Mouse (Mus musculus) v-Abl transformed pro-B cells (cell line): ENCODE results near the gene Smcp.

Experiments
- in situ Hi-C, 2 experiments: fragments of 400-800 bp; cut with MboI; formaldehyde crosslinking; loops; one replicate each; pipeline ENCODE4 v1.15.1; 2025; ENCODE audit not compliant: unreplicated experiment in 2 of 2

Gene Smcp

GRCm38 (mm10) chr3:92588858-92589257 lies at the start of gene Smcp:
TSS of gene Smcp (minus strand) at chr3:92588997.
- in situ Hi-C loops, result no loop called here

GRCm38 (mm10) chr3:92638653-92638991 lies 49.8 kb upstream of the Smcp start:
- in situ Hi-C loops, result no loop called here

GRCm38 (mm10) chr3:92637745-92638652 lies 49.2 kb upstream of the Smcp start:
- in situ Hi-C loops, result no loop called here

GRCm38 (mm10) chr3:92621560-92621959 lies 32.8 kb upstream of the Smcp start, which contains the start of gene Lce6a:
TSS of gene Lce6a (minus strand) at chr3:92621660.
- in situ Hi-C loops, result loop anchor here in 1 of 2 experiments (25.0 kb wide), 1 partner anchor 484 kb away; the partner anchor contains the start of gene Lelp1

- in situ Hi-C loops, result loop anchor here in 1 of 2 experiments (25.0 kb wide), 1 partner anchor 473 kb away; the partner anchor contains the start of gene Lelp1
These were observed 21.0 kb upstream of the Smcp start for GRCm38 (mm10) chr3:92609804-92610203.

GRCm38 (mm10) chr3:92607392-92607791 lies 18.6 kb upstream of the Smcp start, which contains the start of gene 2210017I01Rik:
TSS of gene 2210017I01Rik (minus strand) at chr3:92607492.
- in situ Hi-C loops, result loop anchor here in 1 of 2 experiments (25.0 kb wide), 1 partner anchor 470 kb away; the partner anchor contains the start of gene Lelp1

- in situ Hi-C loops, result loop anchor here in 1 of 2 experiments (25.0 kb wide), 1 partner anchor 465 kb away; the partner anchor contains the start of gene Lelp1
These were observed 13.4 kb upstream of the Smcp start for GRCm38 (mm10) chr3:92602169-92602568.

- in situ Hi-C loops, result loop anchor here in 1 of 2 experiments (25.0 kb wide), 1 partner anchor 463 kb away; the partner anchor contains the start of gene Lelp1
These were observed 11.7 kb upstream of the Smcp start for GRCm38 (mm10) chr3:92600456-92600855.

GRCm38 (mm10) chr3:92599973-92600372 lies 11.2 kb upstream of the Smcp start:
- in situ Hi-C loops, result loop anchor here (10.0 to 25.0 kb wide), 2 partner anchors 445 to 463 kb away; partner anchors contain the start of gene Lelp1 (in 1 of the 2)

GRCm38 (mm10) chr3:92598429-92598828 lies 9.6 kb upstream of the Smcp start:
- in situ Hi-C loops, result loop anchor here in 1 of 2 experiments (10.0 kb wide), 1 partner anchor 444 kb away; no protein-coding TSS in a partner anchor

GRCm38 (mm10) chr3:92587190-92587589 lies 1.6 kb downstream of the Smcp start:
- in situ Hi-C loops, result no loop called here

- in situ Hi-C loops, result no loop called here
These were observed 3.7 kb downstream of the Smcp start for GRCm38 (mm10) chr3:92585055-92585454.

GRCm38 (mm10) chr3:92583164-92583826 lies 5.5 kb downstream of the Smcp start:
- in situ Hi-C loops, result no loop called here

GRCm38 (mm10) chr3:92579508-92579907 lies 9.3 kb downstream of the Smcp start:
- in situ Hi-C loops, result no loop called here

GRCm38 (mm10) chr3:92578652-92579413 lies 10.0 kb downstream of the Smcp start:
- in situ Hi-C loops, result no loop called here

- in situ Hi-C loops, result no loop called here
These were observed 15.3 kb downstream of the Smcp start, which contains the start of gene Ivl for GRCm38 (mm10) chr3:92573449-92574041. TSS of gene Ivl (minus strand) at chr3:92573735.

- in situ Hi-C loops, result no loop called here
These were observed 16.2 kb downstream of the Smcp start for GRCm38 (mm10) chr3:92572514-92573155.

- in situ Hi-C loops, result no loop called here
These were observed 20.0 kb downstream of the Smcp start for GRCm38 (mm10) chr3:92568752-92569151.

- in situ Hi-C loops, result no loop called here
These were observed 23.4 kb downstream of the Smcp start for GRCm38 (mm10) chr3:92565418-92565817.
